Mouse (Mus musculus): Measurements from ENCODE around the gene Zfp626.
A peak's percentile ranks its signal among the peaks of the same experiment; 100 is the strongest.
"Not testable (repeated sequence)": the region's sequence is repeated elsewhere in the genome, so short reads cannot be mapped to it uniquely, and the experiment has no call there.

Gene Zfp626

DNA sequence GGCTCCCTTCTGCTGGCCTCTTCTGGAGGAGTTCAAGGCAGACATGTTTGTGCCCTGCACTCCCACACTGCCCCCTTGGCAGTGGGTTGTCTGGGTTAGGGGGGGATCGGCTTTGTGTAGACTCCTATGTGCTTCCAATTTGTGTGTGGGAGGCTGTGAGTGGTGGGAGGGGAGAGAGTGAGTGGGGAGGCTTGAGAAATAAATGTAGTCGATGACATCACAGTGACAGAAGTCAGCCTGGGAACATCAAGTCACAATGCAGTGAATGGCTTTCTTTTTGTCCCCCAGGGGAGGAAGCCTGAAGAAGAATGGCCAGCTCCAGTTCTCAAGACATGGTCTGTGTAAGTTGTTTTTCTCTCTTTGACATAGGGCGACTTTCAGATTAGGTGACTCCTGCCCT is at the start of gene Zfp626:
Gene Zfp626 (plus strand): TSS at position 301 of the 400 bp plus-strand sequence.
- DNase-seq (ENCODE audit: low spot score) = not testable (repeated sequence)

DNA sequence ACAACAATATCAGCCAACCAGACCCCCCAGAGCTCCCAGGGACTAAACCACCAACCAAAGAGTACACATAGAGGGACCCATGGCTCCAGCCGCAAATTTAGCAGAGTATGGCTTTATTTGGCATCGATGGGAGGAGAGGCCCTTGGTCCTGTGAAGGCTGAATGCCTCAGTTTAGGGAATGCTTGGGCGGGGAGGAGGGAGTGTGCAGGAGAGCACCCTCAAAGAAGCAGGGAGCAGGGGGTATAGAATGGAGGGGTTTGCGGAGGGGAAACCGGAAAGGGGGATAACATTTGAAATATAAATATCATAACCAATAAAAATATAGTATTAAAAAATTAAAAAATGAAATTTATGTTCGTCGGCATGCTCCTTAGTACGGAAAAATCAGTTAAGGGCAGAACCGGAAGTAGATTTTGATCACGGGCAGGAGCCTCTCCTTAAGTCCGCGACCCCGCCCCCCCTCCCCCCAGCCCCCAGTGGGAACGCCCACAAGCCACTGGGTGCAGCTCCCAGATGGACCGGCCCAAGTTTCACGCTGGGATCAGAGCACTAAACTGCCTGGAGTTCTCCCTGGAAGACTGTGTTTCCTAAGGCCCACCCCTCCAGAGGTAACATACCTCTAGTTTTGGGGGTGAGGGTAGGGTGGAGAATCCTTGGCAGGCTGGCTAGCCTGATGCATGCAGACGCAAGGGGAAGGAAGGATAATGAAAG is 41.7 kb upstream of the Zfp626 start:
- DNase-seq (ENCODE audit: low spot score) = no peak

DNA sequence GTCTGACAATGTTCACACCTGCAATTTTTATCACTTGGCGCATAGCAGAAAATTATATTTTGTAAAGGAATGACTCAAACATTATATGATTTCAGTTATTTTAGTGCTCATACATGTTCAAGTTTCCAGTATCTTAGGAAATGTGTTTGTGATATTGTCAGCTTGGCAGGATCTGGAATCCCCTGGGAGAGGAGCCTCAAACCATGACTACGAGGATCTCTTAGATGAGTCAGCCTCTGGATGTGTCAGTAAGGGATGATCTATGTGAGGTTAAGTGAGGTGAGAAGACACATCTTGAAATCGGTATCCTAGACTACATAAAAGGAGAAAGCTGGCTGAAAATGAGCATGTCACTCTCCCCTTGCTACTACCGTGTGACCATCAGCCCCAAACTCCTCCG is 17.7 kb upstream of the Zfp626 start:
- no peak for DNase-seq (ENCODE audit: low spot score)

DNA sequence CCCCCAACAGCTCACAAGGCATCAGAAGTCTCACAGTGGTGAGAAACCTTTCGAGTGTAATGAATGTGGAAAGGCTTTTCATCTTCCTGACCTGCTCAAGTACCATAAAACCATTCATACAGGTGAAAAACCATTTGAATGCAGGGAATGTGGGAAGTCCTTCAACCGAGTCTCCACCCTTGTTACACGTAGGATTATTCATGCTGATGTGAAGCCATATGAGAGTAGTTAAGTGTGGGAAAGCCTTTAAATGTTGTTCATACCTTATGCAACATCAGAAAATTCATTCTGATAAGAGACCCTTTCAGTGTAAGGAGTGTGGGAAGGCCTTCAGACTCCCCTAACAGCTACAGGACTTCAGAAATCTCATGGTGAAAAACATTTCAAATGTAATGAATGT is 13.1 kb upstream of the Zfp626 start:
- not testable (repeated sequence) for DNase-seq (ENCODE audit: low spot score)

DNA sequence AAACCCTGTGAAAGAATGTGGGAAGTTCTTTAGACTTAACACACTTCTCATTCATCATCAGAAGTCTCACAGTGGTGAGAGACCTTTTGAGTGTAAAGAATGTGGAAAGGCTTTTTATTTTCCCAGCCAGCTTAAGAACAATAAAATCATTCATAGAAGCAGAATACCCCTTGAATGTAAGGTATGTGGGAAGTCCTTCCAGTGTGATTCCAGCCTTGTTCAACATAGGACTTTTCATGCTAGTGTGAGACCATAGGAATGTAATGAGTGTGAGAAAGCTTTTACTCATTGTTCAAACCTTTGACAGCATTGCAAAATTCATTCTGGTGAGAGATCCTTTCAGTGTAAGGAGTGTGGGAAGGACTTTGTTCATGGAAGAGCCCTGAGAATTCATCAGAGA is 12.4 kb upstream of the Zfp626 start:
- DNase-seq (ENCODE audit: low spot score) = no peak

DNA sequence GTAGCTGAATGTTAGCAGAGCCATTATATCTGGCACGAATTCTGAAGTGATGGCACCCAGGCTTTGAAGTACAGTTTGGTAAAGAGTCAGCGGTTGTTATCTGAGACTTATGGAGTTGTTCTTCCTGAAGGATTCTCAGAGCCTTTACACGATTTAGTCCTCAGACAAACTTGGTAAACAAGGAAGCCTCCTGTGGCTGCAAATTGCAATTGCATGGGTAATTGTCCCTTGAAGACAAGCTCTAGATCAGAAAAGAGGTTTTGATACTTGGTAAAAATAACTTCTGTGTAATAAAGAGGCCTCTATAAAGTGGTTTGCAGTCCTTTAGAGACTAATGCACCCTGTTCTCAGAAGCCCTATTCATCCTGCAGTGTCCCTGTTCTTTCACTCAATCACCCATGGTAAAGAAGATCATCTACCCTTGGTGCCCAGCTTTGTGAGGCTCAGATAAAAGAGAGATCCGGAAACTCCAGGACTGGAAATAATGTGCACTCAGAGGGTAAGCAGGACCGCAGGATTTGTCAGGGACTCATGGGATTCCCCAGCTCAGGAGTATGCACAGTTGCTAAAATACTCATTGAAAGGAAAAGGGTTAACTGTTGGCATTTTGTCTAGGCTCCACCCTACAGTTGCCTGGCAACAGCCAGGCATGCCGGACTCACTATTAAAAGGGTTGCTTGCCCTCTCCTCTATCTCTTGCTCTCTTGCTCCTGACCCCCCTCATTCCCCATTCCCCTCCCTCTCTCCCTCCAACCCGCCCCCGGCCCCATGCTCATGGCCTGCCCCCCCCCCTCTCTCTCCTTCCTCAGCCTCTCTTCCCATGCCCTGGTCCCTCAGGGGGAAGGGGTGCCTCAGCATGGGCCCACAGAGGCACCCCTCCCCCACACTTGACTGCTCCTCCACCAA is 8.8 kb upstream of the Zfp626 start:
- DNase-seq (ENCODE audit: low spot score) = no peak

DNA sequence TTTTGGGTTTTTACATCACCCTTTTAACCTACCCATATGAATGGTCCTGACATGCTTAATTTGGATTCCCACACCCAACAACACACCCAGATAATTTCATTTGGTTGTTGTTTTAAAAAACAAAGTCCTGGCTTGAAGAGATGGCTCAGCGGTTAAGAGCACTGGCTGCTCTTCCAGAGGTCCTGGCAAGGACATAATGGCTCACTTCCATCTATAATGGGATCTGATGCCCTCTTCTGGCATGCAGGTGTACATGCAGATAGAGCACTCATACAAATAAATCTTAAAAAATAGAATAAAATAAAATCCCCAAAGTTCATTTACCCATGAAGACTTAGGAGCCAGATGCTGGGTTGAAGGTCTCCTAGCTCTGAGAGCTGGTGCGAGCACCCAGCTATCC is 5.9 kb upstream of the Zfp626 start:
- no peak for DNase-seq (ENCODE audit: low spot score)

DNA sequence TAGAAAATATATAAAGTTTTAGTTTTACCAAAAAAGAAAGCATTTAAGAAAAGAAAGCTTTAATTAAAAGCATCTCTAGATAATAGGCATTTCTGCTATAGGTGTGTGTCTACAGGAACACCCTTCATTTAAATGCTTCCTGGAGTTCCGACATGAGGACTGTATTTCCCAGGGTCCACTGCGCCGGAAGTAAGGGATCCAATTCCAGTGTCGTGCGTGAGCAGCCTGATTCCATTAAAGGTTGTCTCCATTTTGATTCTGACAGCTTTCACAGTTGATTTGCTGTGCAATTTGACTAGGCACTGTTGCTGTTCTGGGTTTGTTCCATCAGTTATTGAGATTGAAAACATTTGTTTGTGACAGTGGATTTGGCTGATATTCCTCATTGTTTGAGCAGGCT is 4.0 kb upstream of the Zfp626 start:
- no peak for DNase-seq (ENCODE audit: low spot score)

DNA sequence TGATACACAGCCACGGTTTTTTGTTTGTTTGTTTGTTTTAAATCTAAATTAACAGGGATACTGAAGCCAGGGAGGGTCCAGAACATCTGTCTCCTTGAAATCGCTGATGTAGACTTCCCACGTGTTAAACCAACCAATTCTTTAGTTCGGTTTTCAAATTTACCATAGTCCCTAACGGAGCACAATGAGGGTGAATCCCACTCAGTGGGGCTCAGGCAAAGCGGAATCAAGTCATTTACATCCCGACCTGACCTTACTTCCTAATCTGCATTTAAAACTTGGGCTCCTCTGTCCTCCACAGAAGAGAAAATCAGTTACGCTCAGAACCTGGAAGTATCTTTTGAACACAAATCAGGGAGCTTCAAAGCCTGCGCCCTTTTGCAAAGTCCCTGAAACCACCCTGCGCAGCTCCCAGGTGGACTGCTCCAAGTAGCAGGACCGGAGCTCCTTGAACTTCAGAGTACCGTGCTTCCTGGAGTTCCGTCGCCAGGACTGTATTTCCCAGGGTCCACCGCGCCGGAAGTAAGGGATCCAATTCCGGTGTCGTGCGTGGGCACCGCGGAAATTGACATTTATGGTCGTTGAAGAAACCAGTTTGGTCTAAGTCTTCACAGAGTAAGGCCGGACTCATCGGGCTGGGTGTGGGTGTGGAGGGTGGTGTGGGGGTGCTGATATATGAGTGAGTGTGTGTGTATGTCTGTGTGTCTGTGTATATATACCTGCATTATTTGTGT is 2.5 kb upstream of the Zfp626 start:
- peak; percentile 49 for DNase-seq (ENCODE audit: low spot score)

DNA sequence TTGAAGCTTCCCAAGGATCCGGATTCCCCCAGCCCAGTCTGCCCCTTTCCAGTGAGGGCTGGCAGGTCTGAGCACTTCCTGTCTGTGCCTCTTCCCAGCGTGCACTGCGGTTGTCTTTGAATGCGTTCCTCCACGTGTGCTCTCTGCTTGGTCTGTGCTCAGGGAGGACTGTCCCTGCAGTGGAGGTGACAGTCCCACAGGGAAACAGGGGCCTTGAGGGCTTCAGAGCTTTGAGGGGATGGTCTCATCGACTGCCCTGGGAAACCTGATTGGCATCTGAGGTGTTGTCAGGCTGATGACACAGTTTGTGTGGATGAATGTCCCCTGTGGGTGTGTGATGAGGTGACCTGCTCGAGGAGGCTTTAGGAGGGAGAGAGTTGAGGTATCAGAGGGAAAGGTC is 309 bp downstream of the Zfp626 start:
- DNase-seq (ENCODE audit: low spot score) = not testable (repeated sequence)

DNA sequence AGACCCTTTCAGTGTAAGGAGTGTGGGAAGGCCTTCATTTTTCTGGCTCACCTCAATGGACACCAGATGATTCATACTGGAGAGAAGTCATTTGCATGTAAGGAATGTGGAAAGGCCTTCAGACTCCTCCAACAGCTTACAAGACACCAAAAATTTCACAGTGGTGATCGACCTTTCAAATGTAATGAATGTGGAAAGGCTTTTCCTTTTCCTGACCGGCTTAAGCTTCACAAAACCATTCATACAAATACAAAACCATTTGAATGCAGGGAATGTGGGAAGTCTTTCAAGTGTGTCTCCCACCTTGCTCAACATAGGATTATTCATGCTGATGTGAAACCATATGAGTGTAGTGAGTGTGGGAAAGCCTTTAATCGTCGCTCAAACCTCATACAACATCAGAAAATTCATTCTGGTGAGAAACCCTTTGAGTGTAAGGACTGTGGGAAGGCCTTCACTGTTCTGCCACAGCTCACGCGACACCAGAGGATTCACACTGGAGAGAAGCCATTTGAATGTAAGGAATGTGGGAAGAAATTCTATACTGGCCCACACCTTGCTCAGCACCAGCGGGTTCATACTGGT is 11.6 kb downstream of the Zfp626 start:
- no peak for DNase-seq (ENCODE audit: low spot score)

DNA sequence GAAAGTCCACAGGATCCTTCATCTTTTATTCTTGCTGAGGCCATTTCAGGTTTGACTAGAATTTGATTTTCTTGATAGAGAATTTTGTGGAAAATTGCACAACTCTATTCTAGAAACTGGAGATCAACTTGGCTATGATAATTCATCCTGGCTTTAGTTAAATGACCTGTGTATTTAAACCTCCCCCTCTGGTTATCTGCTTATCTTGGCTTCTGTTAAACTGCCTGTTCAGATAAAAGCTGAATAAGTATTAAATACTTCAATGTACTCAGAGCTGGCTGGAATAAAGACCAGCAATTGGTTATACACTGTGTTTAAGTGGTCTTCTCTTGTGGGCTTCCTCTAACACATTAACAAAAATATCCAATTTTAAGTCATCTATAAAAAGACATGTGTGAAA is 15.6 kb downstream of the Zfp626 start:
- no peak for DNase-seq (ENCODE audit: low spot score)

DNA sequence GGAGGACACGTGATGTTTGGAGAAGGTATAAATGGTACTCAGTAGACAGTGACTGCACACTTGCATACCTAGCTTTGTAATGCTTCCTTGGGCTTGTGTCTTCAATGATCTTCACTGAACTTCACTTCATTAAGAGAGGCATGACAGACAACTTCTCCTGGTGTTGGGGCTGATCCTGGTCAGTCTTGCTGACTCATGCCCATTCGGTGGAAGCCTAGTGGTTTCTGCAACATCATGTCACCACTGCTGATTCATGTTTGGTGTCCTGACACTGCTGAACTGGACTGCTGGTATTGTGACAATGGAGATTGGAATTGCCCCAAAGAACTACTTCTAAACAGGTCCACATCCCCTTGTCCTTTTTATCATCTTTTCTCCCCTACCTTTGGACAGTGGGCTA is 27.1 kb downstream of the Zfp626 start:
- DNase-seq (ENCODE audit: low spot score) = no peak

DNA sequence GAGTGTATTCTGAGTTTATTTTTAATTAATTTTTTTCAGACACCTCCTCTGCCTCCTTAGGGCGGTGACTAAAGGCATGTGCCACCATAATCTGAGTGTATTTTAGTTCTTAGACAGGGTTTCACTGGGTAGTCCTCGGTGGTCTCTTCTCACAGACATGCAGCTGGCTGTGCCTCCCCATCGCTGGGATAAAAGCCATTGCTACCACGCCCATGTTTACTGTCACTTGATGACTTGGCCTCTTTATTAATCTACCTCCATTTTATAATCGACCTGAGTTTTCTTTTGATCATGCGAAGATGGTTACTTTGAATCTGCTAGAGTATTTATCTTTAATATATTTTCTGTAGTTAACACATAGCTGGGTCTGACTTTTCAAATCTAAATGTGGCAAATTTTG is 30.9 kb downstream of the Zfp626 start:
- no peak for DNase-seq (ENCODE audit: low spot score)

DNA sequence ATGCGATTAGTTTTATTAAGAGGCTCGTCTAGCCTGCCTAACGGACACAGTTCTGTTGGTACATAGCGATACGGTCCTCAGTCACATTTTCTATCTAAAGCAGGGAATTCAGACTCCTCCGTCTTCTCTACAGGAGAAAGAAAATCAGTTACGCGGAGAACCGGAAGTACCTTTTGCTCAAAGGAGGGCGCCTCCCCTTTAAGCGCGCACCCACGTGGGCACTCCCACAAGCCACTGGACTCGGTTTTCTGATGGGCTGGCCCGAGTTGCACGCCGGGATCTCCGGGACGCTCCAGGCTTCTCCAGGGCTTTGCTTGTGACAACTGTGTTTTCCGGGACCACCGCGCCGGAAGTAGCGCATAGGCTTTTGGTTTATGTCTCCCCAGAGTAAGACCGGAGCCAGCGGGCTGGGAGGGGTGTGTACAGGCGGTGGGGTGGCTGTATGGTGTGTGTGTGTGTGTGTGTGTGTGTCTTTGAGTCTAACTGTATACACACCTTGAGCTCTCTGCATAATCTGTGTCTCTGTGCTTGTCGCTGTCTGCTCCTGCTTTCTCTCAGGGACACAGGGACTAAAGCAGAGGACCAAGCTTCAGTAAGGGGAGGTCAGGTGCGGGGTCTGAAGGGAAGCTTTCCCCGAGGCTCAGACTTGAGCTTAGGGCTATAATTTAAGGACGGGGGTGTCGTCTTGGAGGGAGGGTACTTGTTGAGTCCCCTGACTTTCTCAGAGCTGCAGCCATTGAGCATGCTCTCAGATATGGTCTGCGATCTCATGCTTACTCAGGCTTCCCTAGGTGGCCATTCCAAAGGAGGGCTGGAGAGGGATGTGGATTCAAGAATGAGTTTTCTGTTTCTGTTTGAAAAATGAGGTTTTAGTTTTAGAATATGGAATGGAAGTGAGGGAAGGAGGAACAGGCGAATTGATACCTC is 31.6 kb downstream of the Zfp626 start, which contains the start of gene Zfp59:
Gene Zfp59 (plus strand): TSS at position 285 of the 927 bp plus-strand sequence.
- peak; percentile 59 for DNase-seq (ENCODE audit: low spot score)

DNA sequence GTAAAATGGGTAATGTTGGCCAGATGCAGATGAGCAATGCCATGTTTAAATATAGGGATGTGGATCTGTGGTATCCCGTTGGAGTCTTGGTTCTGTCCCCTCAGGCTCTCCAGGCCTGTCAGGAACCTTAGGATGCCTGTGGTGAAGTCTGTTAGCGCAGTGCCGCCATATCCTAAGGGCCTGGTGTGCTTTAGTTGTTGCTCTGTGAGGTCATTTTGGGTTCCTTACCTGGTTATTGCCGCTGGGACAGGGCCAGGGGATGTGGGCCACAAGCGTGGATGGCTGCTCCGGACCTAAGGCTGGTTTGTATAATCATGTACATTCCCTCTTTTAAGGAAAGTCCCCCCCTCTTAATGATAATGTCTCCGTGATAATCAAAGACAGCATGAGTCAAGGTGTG is 32.6 kb downstream of the Zfp626 start:
- no peak for DNase-seq (ENCODE audit: low spot score)

DNA sequence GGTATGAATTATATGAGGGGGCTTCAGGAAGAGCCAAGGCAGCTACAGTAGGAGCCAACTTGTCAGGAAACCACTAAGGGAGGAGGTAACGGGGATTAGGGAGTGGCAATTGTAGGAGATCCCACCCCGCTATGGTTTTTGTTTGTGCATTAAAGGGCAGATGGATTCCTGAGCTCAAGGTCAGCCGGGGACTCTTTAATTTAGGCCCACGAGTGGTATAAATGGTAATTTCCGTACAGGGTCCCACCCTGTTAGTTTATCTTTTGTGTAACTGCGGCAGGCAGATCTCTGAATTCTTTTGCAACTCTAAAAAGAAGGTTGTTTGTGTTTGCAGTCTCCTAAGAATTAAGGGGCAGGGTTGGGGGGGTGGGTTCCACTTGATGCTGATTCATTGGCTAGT is 33.1 kb downstream of the Zfp626 start:
- no peak for DNase-seq (ENCODE audit: low spot score)

DNA sequence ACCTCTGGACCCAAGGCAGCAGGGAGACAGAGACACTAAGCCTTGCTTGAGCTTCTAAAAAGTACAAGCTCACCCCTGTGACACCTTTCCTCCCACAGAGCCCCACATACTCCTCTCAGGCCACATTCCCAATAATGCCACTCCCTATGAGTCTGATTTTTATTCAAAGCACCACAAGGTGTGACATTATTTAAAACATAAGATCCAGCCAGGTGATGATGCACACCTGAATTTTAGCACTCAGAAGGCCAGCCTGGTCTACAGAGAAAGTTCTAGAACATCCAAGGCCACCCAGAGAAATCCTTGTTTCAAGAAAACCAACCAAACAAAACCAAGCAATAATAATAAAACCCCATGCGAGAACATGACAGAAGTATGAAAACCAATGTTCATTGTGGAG is 50.2 kb downstream of the Zfp626 start, which contains the start of gene Zfp607a:
Gene Zfp607a (plus strand): TSS at position 301 of the 400 bp plus-strand sequence.
- DNase-seq (ENCODE audit: low spot score) = no peak

DNA sequence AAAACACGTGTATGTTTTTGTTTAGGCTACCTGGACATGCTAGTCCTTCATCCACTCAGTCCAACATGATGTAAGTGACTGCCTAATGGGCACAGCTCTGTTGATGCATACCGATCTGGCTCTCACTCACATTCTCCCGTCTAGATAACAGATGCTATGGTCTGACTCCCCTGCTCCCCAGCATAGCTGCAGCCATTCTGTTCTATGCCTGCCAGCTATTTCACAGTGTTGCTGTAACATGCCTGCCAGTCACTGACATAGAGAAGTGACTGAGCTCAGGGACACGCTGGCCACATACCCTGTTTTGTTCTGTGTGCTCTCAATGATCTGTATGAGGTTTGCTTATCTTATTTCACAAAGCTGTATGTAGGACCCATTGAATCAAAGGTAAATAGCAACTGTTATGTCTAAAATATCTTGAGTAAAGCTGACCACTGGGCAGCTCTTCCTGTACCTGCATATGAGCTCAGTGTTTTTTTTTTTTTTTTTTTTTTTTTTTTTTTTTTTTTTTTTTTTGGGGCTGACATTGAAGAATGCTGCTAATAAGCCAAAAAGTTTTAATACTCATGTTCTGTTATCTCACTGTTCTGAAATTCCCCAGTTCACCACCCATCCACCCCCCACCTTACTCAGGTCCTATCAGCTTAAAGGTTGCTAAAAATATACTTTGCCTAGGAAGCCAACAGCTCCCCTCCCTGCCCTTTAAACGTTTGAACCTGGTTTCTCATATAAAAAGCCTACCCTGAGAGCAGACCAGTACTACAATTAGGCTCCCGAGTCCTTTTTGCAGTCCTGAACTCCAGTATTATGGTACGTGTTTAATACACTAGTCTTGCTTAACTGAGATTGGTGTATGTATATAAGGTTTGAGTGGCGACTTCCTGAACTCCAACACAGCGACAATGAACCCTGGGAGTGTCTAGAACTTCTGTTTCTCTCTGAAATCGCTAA is 52.6 kb downstream of the Zfp626 start:
- peak; percentile 6 for DNase-seq (ENCODE audit: low spot score)

Measured in spleen, adult 12 weeks (tissue).